9 mouse cellular contexts compared by ENCODE assay signal in the genomic region with DNA sequence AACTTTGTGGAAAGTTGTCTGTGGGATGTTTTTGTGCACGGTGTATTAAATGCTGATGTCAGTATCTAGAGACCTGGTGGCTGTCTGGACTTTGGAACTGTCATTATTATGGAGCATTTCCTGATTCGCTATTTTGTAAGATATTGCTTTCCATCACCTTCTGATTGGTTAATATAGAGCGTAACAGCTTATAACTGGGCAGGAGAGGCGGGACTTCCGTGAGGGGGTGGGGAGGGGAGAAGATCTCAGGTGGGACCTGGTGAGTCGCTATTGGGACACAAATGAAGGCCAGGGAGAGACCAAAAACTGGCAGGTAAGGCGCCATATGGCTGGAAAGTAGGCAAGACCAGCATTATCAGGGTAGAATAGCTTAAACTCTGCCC. TPM values are rescaled to one million over a fixed set of nuclear protein-coding genes. Genes with fewer than 3 reads are reported as not detected.
A peak's percentile ranks its signal among the peaks of the same experiment; 100 is the strongest.
DNase-seq lines count a peak whose midpoint lies in the region; ATAC-seq and TF ChIP-seq lines count a peak whose summit lies in the region.
"Had no signal": no experiment of that assay in that cellular context is flagged by ENCODE, and none has a peak within 500 bp of the region (broad histone marks: within the 10 kb centered on the region; RNA-seq: fewer than 3 reads in every experiment).

No protein-coding gene starts in this region.

- H3K4me3 ChIP-seq in heart, embryonic 10.5 days, result peak overlapping the region; percentile 46
- H3K4me3 ChIP-seq in embryonic facial prominence, embryonic 12.5 days, result 0 out of 2 replicates have a peak overlapping the region, but pooled peaks have one; percentile 13
- no peak overlapping the region for H3K4me3 ChIP-seq in intestine, embryonic 15.5 days (replicated peaks)
- H3K4me3 ChIP-seq in lung, postnatal 0 days (ENCODE audit: low read depth, low read length), result no peak overlapping the region
- no peak overlapping the region; the same call in 1 of the 2 replicates for H3K4me3 ChIP-seq in layer of hippocampus, adult 2 months

- H3K9me3 ChIP-seq in heart, embryonic 10.5 days, result no peaks in the 10 kb centered on the region
- no peaks in the 10 kb centered on the region for H3K9me3 ChIP-seq in embryonic facial prominence, embryonic 12.5 days
- H3K9me3 ChIP-seq in intestine, embryonic 15.5 days, result no peaks in the 10 kb centered on the region
- H3K9me3 ChIP-seq in lung, postnatal 0 days (ENCODE audit: low read length), result no peaks in the 10 kb centered on the region

- peak overlapping the region; percentile 36 for H3K4me2 ChIP-seq in embryonic facial prominence, embryonic 12.5 days (replicated peaks)
- peak overlapping the region; percentile 42 for H3K4me2 ChIP-seq in intestine, embryonic 15.5 days (replicated peaks)
- peak overlapping the region; percentile 25 for H3K4me2 ChIP-seq in lung, postnatal 0 days (replicated peaks; ENCODE audit: low read depth, low read length)

- peak overlapping the region; percentile 74; the same call in 1 of the 2 replicates for H3K27ac ChIP-seq in heart, embryonic 10.5 days
- H3K27ac ChIP-seq in embryonic facial prominence, embryonic 12.5 days, result no peak overlapping the region
- no peak overlapping the region for H3K27ac ChIP-seq in intestine, embryonic 15.5 days
- H3K27ac ChIP-seq in lung, postnatal 0 days (ENCODE audit: low read length), result 0 out of 2 replicates have a peak overlapping the region, but pooled peaks have one; percentile 54
- no peak overlapping the region for H3K27ac ChIP-seq in layer of hippocampus, adult 2 months

- no peak for TF ChIP-seq CTCF in lung, postnatal 0 days (IDR thresholded peaks at IDR 0.05)
- TF ChIP-seq CTCF in layer of hippocampus, adult 2 months (conservative IDR thresholded peaks at IDR 0.05), result no peak

- WGBS in heart, embryonic 10.5 days, result 47% methylated on average over 7 of the region's 7 CpGs
- 60% methylated on average over 7 of the region's 7 CpGs for whole genome bisulfite sequencing in embryonic facial prominence, embryonic 12.5 days
- 56% methylated on average over 7 of the region's 7 CpGs for WGBS in intestine, embryonic 15.5 days
- WGBS in lung, postnatal 0 days, result 53% methylated on average over 7 of the region's 7 CpGs

- no peak for ATAC-seq in embryonic facial prominence, embryonic 12.5 days (ENCODE audit: insufficient number of reproducible peaks, insufficient read depth, low FRiP score, low TSS enrichment)
- ATAC-seq in intestine, embryonic 15.5 days, result peak; percentile 85
- ATAC-seq in lung, postnatal 0 days, result peak; percentile 41; the same call in 1 of the 2 replicates
- no peak for ATAC-seq in megakaryocyte, adult 5-6 weeks (ENCODE audit: poor library complexity, severe bottlenecking)

- TF ChIP-seq EP300 in lung, postnatal 0 days (IDR thresholded peaks at IDR 0.05), result no peak

- H3K9ac ChIP-seq in embryonic facial prominence, embryonic 12.5 days, result no peak overlapping the region
- H3K9ac ChIP-seq in intestine, embryonic 15.5 days, result no peak overlapping the region
- H3K9ac ChIP-seq in lung, postnatal 0 days (replicated peaks; ENCODE audit: low read depth), result no peak overlapping the region

- H3K4me1 ChIP-seq in heart, embryonic 10.5 days, result peaks cover 44% of the 10 kb centered on the region
- H3K4me1 ChIP-seq in embryonic facial prominence, embryonic 12.5 days, result peaks cover 17% of the 10 kb centered on the region
- peaks cover 5% of the 10 kb centered on the region; the same call in 1 of the 2 replicates for H3K4me1 ChIP-seq in intestine, embryonic 15.5 days (replicated peaks)
- peaks cover 5% of the 10 kb centered on the region; the same call in 1 of the 2 replicates for H3K4me1 ChIP-seq in lung, postnatal 0 days (ENCODE audit: insufficient read depth, low read depth, low read length)

- no peaks in the 10 kb centered on the region for H3K27me3 ChIP-seq in heart, embryonic 10.5 days (ENCODE audit: insufficient read depth, poor library complexity, severe bottlenecking)
- H3K27me3 ChIP-seq in embryonic facial prominence, embryonic 12.5 days, result no peaks in the 10 kb centered on the region
- no peaks in the 10 kb centered on the region for H3K27me3 ChIP-seq in intestine, embryonic 15.5 days (replicated peaks)
- H3K27me3 ChIP-seq in lung, postnatal 0 days (replicated peaks; ENCODE audit: insufficient read depth, low read length), result no peaks in the 10 kb centered on the region

- intact Hi-C loops in heart, postnatal 14 days (cut with DNase I), result loop anchor here (10.0 kb wide), 1 partner anchor 174 kb away; no protein-coding TSS in a partner anchor

- DNase-seq in heart, embryonic 10.5 days (ENCODE audit: low spot score), result peak; percentile 78
- DNase-seq in heart, postnatal 14 days, result no peak
- DNase-seq in lung, postnatal 0 days (ENCODE audit: low spot score), result peak; percentile 32
- no peak for DNase-seq in right cerebral cortex, postnatal 36 days (ENCODE audit: low spot score in 2 of 2)
- no peak for DNase-seq in layer of hippocampus, adult 2 months (ENCODE audit: low spot score in 2 of 2)

- no peaks in the 10 kb centered on the region for H3K36me3 ChIP-seq in heart, embryonic 10.5 days
- no peaks in the 10 kb centered on the region for H3K36me3 ChIP-seq in embryonic facial prominence, embryonic 12.5 days
- H3K36me3 ChIP-seq in intestine, embryonic 15.5 days, result no peaks in the 10 kb centered on the region
- no peaks in the 10 kb centered on the region for H3K36me3 ChIP-seq in lung, postnatal 0 days (ENCODE audit: insufficient read depth, low read length)

RNA-seq across cellular contexts. Expression of a gene that starts 7.8 kb away (rescaled TPM):
- not detected in 2 replicates for polyA plus RNA-seq in heart, embryonic 10.5 days (2016; fragmentation: Nextera tagmentation; extraction: Ambion mirVana)
- total RNA-seq in heart, postnatal 14 days (2021), result not detected
- polyA plus RNA-seq in embryonic facial prominence, embryonic 12.5 days (2016; fragmentation: Nextera tagmentation; extraction: Ambion mirVana), result not detected in 2 replicates
- not detected in 2 replicates for polyA plus RNA-seq in intestine, embryonic 15.5 days (2015; fragmentation: Nextera tagmentation; extraction: Ambion mirVana)
- not detected in 2 replicates for polyA plus RNA-seq in lung, postnatal 0 days (2015; fragmentation: Nextera tagmentation; extraction: Ambion mirVana)
- total RNA-seq in layer of hippocampus, adult 2 months (2021), result not detected
- total RNA-seq in megakaryocyte, adult 5-6 weeks (2015), result 0.52 TPM in 1 of 2 replicates, not detected in the other
- not detected in 2 replicates for total RNA-seq in megakaryocyte, adult 5-6 weeks (2017)
- total RNA-seq: MEL had no signal

Comparison
In these comparisons a context has a peak if more than half of its experiments do, and no peak if none do; other contexts are left out.
1. DNase-seq: peak in heart, embryonic 10.5 days (single experiment) and lung, postnatal 0 days (single experiment); none in heart, postnatal 14 days (0 of 2), right cerebral cortex, postnatal 36 days (0 of 2) and layer of hippocampus, adult 2 months (0 of 2).
2. H3K27ac ChIP-seq: peak in heart, embryonic 10.5 days (single experiment) and lung, postnatal 0 days (single experiment); none in embryonic facial prominence, embryonic 12.5 days (single experiment), intestine, embryonic 15.5 days (single experiment) and layer of hippocampus, adult 2 months (single experiment).
3. H3K4me3 ChIP-seq: peak in heart, embryonic 10.5 days (single experiment) and embryonic facial prominence, embryonic 12.5 days (single experiment); none in intestine, embryonic 15.5 days (single experiment), lung, postnatal 0 days (single experiment) and layer of hippocampus, adult 2 months (single experiment).
4. ATAC-seq: peak in intestine, embryonic 15.5 days (single experiment) and lung, postnatal 0 days (single experiment); none in embryonic facial prominence, embryonic 12.5 days (single experiment) and megakaryocyte, adult 5-6 weeks (single experiment).
5. Peak in every context shown above with its lines, with median percentiles within 50 percentile points of each other: H3K4me2 ChIP-seq.